Mouse (Mus musculus) ES-Bruce4 (cell line): ENCODE results near the gene Kif5a.

Experiments used
- CTCF ChIP-seq: IDR thresholded peaks from one replicate; pipeline ENCODE4 v1.8.1; 2011; ENCODE audit warnings: low read depth, low read length
- EP300 ChIP-seq: IDR thresholded peaks from 2 replicates; pipeline ENCODE4 v1.6.1; 2011; ENCODE audit warnings: low read depth, low read length; ENCODE audit not compliant: insufficient read depth

- TF ChIP-seq CTCF (no peak), EP300 (no peak)
Measured at GRCm38 (mm10) chr10:127265727-127266111, 2.6 kb upstream of the Kif5a start.
